Mouse (Mus musculus) left cerebral cortex, adult 8-10 months (tissue): ENCODE measurements around the gene Smchd1. TPM values are rescaled to one million over a fixed set of nuclear protein-coding genes. Genes with fewer than 3 reads are reported as not detected.
"Not testable (repeated sequence)": the region's sequence is repeated elsewhere in the genome, so short reads cannot be mapped to it uniquely, and the experiment has no call there.

Experiments used
- DNase-seq, 2 experiments: peaks; one replicate each; pipeline ENCODE4 v3.0.0; 2022; ENCODE audit warnings: low spot score in 2 of 2
- total RNA-seq, 4 experiments: library from RNA; stranded (reverse); gene quantifications; 2 replicates each; pipeline ENCODE4 v1.2.4; 2022

The Smchd1 gene
- total RNA-seq, 4 experiments from 2014 or later: 26.7 to 32.3 (median 29.8) TPM

- DNase-seq: no peak
Measured at GRCm38 (mm10) chr17:71445191-71445590, 30.0 kb downstream of the Smchd1 start.

- DNase-seq: no peak
Measured at GRCm38 (mm10) chr17:71444718-71445117, 30.4 kb downstream of the Smchd1 start.

- DNase-seq: no peak
Measured at GRCm38 (mm10) chr17:71444126-71444525, 31.0 kb downstream of the Smchd1 start.

GRCm38 (mm10) chr17:71443273-71443672 lies 31.9 kb downstream of the Smchd1 start:
- DNase-seq: no peak

GRCm38 (mm10) chr17:71422502-71422901 lies 52.6 kb downstream of the Smchd1 start:
- DNase-seq: not testable (repeated sequence)

GRCm38 (mm10) chr17:71419448-71419847 lies 55.7 kb downstream of the Smchd1 start:
- not testable (repeated sequence) for DNase-seq

- DNase-seq: no peak
Measured at GRCm38 (mm10) chr17:71417008-71417407, 58.1 kb downstream of the Smchd1 start.

- DNase-seq: no peak
Measured at GRCm38 (mm10) chr17:71387401-71387800, 87.7 kb downstream of the Smchd1 start.

- no peak for DNase-seq
Measured at GRCm38 (mm10) chr17:71380346-71380745, 94.8 kb downstream of the Smchd1 start.

- no peak for DNase-seq
Measured at GRCm38 (mm10) chr17:71377901-71378300, 97.2 kb downstream of the Smchd1 start.

- no peak for DNase-seq
Measured at GRCm38 (mm10) chr17:71355526-71355925, 119.6 kb downstream of the Smchd1 start.

- no peak for DNase-seq
Measured at GRCm38 (mm10) chr17:71354205-71354604, 120.9 kb downstream of the Smchd1 start.

GRCm38 (mm10) chr17:71348188-71348587 lies 127.0 kb downstream of the Smchd1 start:
- no peak for DNase-seq

GRCm38 (mm10) chr17:71342006-71342405 lies 133.1 kb downstream of the Smchd1 start:
- no peak for DNase-seq

- DNase-seq: no peak
Measured at GRCm38 (mm10) chr17:71338627-71339026, 136.5 kb downstream of the Smchd1 start.

GRCm38 (mm10) chr17:71337546-71337945 lies 137.6 kb downstream of the Smchd1 start:
- DNase-seq: no peak

GRCm38 (mm10) chr17:71336421-71336820 lies 138.7 kb downstream of the Smchd1 start:
- no peak for DNase-seq

GRCm38 (mm10) chr17:71332298-71332697 lies 142.8 kb downstream of the Smchd1 start:
- DNase-seq: no peak

- DNase-seq: not testable (repeated sequence)
Measured at GRCm38 (mm10) chr17:71320731-71321130, 154.4 kb downstream of the Smchd1 start.

- no peak for DNase-seq
Measured at GRCm38 (mm10) chr17:71319361-71319760, 155.8 kb downstream of the Smchd1 start.

- no peak for DNase-seq
Measured at GRCm38 (mm10) chr17:71317571-71317970, 157.6 kb downstream of the Smchd1 start.

GRCm38 (mm10) chr17:71314315-71314714 lies 160.8 kb downstream of the Smchd1 start:
- DNase-seq: no peak

- no peak for DNase-seq
Measured at GRCm38 (mm10) chr17:71311340-71312171, 163.6 kb downstream of the Smchd1 start, which contains the start of gene Emilin2. Gene Emilin2 (minus strand): TSS chr17:71311978.
